Mouse (Mus musculus) cortical plate, adult 2 months (tissue): Measurements from ENCODE around the gene Mep1a. TPM values are rescaled to one million over a fixed set of nuclear protein-coding genes. Genes with fewer than 3 reads are reported as not detected.
"Not testable (repeated sequence)": the region's sequence is repeated elsewhere in the genome, so short reads cannot be mapped to it uniquely, and the experiment has no call there.

Experiments used
- H3K27ac ChIP-seq: fragments of 200-500 bp; 2 replicates; pipeline ENCODE4 v1.5.1; 2012; ENCODE audit warnings: low read length, control low read depth, inconsistent platforms; ENCODE audit not compliant: insufficient read depth
- H3K4me1 ChIP-seq: fragments of 200-500 bp; 2 replicates; pipeline ENCODE4 v1.6.1; 2011; ENCODE audit warnings: low read length; ENCODE audit not compliant: control insufficient read depth, insufficient read depth
- H3K4me3 ChIP-seq: fragments of 200-500 bp; 2 replicates; pipeline ENCODE4 v1.5.1; 2011; ENCODE audit warnings: mild to moderate bottlenecking, low read length, control low read depth; ENCODE audit not compliant: insufficient read depth
- CTCF ChIP-seq: fragments of 200-500 bp; IDR thresholded peaks from 2 replicates; pipeline ENCODE4 v1.5.1; 2011; ENCODE audit warnings: mild to moderate bottlenecking, control low read depth, low read length; ENCODE audit not compliant: insufficient read depth; ENCODE audit errors: extremely low read depth
- POLR2A ChIP-seq: fragments of 200-500 bp; IDR thresholded peaks from 2 replicates; pipeline ENCODE4 v1.6.1; 2011; ENCODE audit warnings: mild to moderate bottlenecking, low read length, control low read depth; ENCODE audit not compliant: insufficient read depth; ENCODE audit errors: extremely low read depth
- polyA plus RNA-seq: library from polyadenylated mRNA; depleted of rRNA; stranded (reverse); fragments of >200 nt; gene quantifications from 2 replicates; pipeline ENCODE4 v1.2.3, GENCODE M21; 2012; rRNA removed

Gene Mep1a
- 0.02 TPM in 1 of 2 replicates, not detected in the other for polyA plus RNA-seq

- TF ChIP-seq CTCF (no peak), POLR2A (no peak)
- H3K4me3 ChIP-seq: no peak within 1 kb of the TSS
These were observed at the start of gene Mep1a for GRCm38 (mm10) chr17:43502592-43502991. Gene Mep1a, minus strand, starts transcription at chr17:43502812.

DNA sequence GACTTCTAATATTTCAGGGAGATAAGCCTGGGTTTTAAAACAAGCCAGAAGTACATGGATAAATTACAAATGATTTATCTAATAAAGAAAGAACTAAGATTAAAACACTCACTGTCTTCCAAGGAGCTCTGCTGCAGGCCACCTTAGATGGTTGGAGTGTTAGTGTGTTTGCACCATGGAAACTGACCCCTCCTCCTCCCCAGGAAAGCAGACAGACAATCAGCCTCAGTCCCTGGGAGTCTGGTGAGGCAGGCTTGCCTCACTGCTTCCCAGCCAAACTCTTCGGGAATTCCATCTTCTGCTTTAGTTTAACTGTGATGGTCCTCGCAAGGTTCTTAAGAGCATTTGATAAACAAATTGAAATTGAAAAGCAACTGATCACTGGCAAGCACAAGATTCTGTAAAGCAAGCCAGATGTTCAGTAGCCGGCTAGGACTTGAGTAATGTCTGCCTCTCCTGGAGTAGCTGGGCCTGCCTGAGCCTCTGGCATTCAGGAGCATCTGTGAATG is 48.6 kb upstream of the Mep1a start:
- Histone ChIP-seq H3K4me1 (no peaks in the 10 kb centered on the region), H3K4me3 (no peak overlapping the region), H3K27ac (no peak overlapping the region)
- TF ChIP-seq CTCF: no peak
- TF ChIP-seq POLR2A: no peak

More at GRCm38 (mm10) chr17:43502592-43502991, at the start of gene Mep1a:
- Histone ChIP-seq H3K4me1 (no peaks in the 10 kb centered on the region), H3K27ac (no peak within 1 kb of the TSS)

- no peak overlapping the region for H3K27ac ChIP-seq
- H3K4me1 ChIP-seq: no peaks in the 10 kb centered on the region
- no peak for TF ChIP-seq POLR2A
- TF ChIP-seq CTCF: no peak
- no peak overlapping the region for H3K4me3 ChIP-seq
These were observed 41.4 kb upstream of the Mep1a start for GRCm38 (mm10) chr17:43544040-43544439.

DNA sequence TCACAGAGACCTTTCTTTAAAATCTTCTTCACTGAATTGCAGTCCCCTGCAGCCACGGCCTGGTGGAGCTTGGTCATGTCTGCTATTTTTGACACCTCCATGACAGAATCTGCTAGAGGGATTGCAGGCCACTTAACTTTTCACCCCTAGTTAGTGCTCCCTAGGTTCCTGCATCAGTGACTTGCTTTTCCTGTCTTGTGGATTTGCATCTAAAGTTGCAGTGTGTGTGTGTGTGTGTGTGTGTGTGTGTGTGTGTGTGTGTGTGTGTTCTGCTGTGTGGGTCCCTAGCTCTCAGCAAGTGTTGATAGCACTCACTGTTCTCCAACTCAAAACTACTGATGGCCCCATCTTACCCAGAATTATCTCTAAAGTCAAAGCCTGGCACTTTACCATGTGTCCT is 40.9 kb upstream of the Mep1a start, which contains the start of gene Ankrd66:
Gene Ankrd66, minus strand, starts transcription at position 101 of the 400 bp plus-strand sequence.
- Histone ChIP-seq H3K4me3 (no peak within 1 kb of the TSS), H3K4me1 (no peaks in the 10 kb centered on the region), H3K27ac (no peak within 1 kb of the TSS)
- TF ChIP-seq CTCF (no peak), POLR2A (no peak)

GRCm38 (mm10) chr17:43538767-43539166 is 36.2 kb upstream of the Mep1a start:
- H3K4me1 ChIP-seq: no peaks in the 10 kb centered on the region
- no peak overlapping the region for H3K4me3 ChIP-seq
- H3K27ac ChIP-seq: no peak overlapping the region
- TF ChIP-seq POLR2A (no peak), CTCF (no peak)

DNA sequence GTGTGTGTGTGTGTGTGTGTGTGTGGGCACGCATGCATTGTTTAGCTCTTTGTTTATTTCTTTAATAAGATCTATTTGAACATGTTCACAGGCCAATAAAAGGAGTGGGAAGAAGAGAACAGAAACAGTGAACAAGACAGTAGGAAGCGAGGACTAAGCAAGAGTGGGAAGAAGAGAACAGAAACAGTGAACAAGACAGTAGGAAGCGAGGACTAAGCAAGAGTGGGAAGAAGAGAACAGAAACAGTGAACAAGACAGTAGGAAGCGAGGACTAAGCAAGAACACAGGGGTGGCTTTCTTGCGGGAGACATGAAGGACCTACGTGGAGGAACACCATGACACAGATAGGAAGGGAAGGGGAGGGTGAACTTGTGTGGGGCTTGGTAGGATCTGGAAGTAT is 34.2 kb upstream of the Mep1a start:
- H3K27ac ChIP-seq, H3K4me3 ChIP-seq: not testable (repeated sequence)

GRCm38 (mm10) chr17:43534362-43535222 is 32.0 kb upstream of the Mep1a start:
- Histone ChIP-seq H3K27ac (no peak overlapping the region), H3K4me1 (no peaks in the 10 kb centered on the region), H3K4me3 (no peak overlapping the region)
- TF ChIP-seq POLR2A (no peak), CTCF (no peak)

More for the DNA sequence above, 34.2 kb upstream of the Mep1a start:
- H3K4me1 ChIP-seq: not testable (repeated sequence)

GRCm38 (mm10) chr17:43531192-43531591 is 28.6 kb upstream of the Mep1a start:
- Histone ChIP-seq H3K4me3 (no peak overlapping the region), H3K27ac (no peak overlapping the region), H3K4me1 (no peaks in the 10 kb centered on the region)
- TF ChIP-seq CTCF: no peak
- TF ChIP-seq POLR2A: no peak

DNA sequence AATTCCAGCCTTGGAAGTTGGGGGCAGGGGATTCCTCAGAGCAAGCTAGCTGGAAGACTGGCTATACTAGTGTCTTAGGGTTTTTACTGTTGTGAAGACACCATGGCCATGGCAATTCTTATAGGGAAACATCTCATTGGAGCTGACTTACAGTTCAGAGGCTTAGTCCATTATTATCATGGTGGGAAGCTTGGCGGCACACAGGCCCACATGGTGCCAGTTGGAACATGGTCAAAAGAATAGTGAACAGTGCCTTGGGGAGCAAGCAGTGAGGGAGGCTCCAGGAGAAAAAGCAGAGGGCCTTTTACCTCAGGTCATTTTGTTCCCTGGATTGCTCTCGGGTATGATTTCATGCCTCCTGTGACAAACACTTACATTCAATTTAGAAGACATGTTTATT is 27.9 kb upstream of the Mep1a start:
- H3K4me3 ChIP-seq: no peak overlapping the region
- TF ChIP-seq POLR2A (no peak), CTCF (no peak)
- H3K27ac ChIP-seq: no peak overlapping the region
- no peaks in the 10 kb centered on the region for H3K4me1 ChIP-seq

DNA sequence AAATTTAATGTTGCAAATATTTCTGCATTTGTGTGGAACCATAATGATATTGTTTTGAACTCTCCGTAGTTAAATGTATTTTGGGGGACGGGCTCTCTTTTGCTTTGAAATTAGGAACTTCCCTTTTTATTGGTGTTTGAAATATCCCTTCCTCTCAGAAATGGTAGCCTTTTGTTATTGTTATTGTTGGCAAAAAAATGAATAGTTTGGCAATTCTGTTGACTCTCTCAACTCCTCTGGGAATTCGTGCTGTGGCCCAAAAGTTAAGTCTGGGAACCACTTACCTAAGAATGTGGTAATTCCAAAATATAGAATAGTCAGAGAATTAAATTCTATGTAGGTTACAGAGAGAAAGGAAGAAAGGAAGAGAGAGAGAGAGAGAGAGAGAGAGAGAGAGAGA is 17.6 kb upstream of the Mep1a start:
- no peak overlapping the region for H3K27ac ChIP-seq
- TF ChIP-seq CTCF: no peak
- no peak for TF ChIP-seq POLR2A
- H3K4me3 ChIP-seq: no peak overlapping the region
- H3K4me1 ChIP-seq: no peaks in the 10 kb centered on the region
